ENCODE assay signal across 8 mouse cellular contexts in genomic region chr8:119838100-119838982, GRCm38 (mm10). TPM values are rescaled to one million over a fixed set of nuclear protein-coding genes. Genes with fewer than 3 reads are reported as not detected.
DNase-seq lines count a peak whose midpoint lies in the region; ATAC-seq lines count a peak whose summit lies in the region.

No protein-coding gene starts in this region.

- no peaks in the 10 kb centered on the region for H3K27me3 ChIP-seq in heart, embryonic 12.5 days (replicated peaks)
- no peaks in the 10 kb centered on the region for H3K27me3 ChIP-seq in hindbrain, embryonic 14.5 days (ENCODE audit: control insufficient read depth, insufficient read depth, low read length)

- peak overlapping the region; percentile 67 for H3K4me3 ChIP-seq in heart, embryonic 12.5 days
- peak overlapping the region; percentile 78 for H3K4me3 ChIP-seq in hindbrain, embryonic 14.5 days (replicated peaks; ENCODE audit: low read length)
- H3K4me3 ChIP-seq in macrophage (ENCODE audit: inconsistent target), result peak overlapping the region; percentile 99

- DNase-seq in heart, postnatal 4 days, result no peak
- DNase-seq in T-cell, adult 2 months (ENCODE audit: low spot score), result peak; percentile 63
- DNase-seq in hindbrain, embryonic 14.5 days (ENCODE audit: low spot score), result no peak
- no peak for DNase-seq in layer of hippocampus, adult 8-10 months (ENCODE audit: low spot score in 2 of 2)
- no peak for DNase-seq in frontal cortex, postnatal 25 days (ENCODE audit: low spot score in 2 of 2)

- H3K9ac ChIP-seq in heart, embryonic 12.5 days, result 0 out of 2 replicates have a peak overlapping the region, but pooled peaks have one; percentile 50
- H3K9ac ChIP-seq in hindbrain, embryonic 14.5 days, result peak overlapping the region; percentile 86

- H3K9me3 ChIP-seq in heart, embryonic 12.5 days (replicated peaks), result no peaks in the 10 kb centered on the region
- no peaks in the 10 kb centered on the region for H3K9me3 ChIP-seq in hindbrain, embryonic 14.5 days (ENCODE audit: control insufficient read depth, low read length)

- H3K36me3 ChIP-seq in heart, embryonic 12.5 days, result peaks cover 4% of the 10 kb centered on the region; the same call in 1 of the 2 replicates
- H3K36me3 ChIP-seq in hindbrain, embryonic 14.5 days (replicated peaks; ENCODE audit: control insufficient read depth, insufficient read depth), result 0 out of 2 replicates have a peak, but pooled peaks cover 5% of the 10 kb centered on the region
- peaks cover 12% of the 10 kb centered on the region for H3K36me3 ChIP-seq in macrophage (ENCODE audit: inconsistent target)

- WGBS in heart, embryonic 12.5 days, result 68% methylated on average over 19 of the region's 19 CpGs
- WGBS in hindbrain, embryonic 14.5 days, result 49% methylated on average over 19 of the region's 19 CpGs
- 47% methylated on average over 16 of the region's 19 CpGs for WGBS in macrophage (ENCODE audit: missing documents)

- H3K27ac ChIP-seq in heart, embryonic 12.5 days (ENCODE audit: poor library complexity, severe bottlenecking), result peak overlapping the region; percentile 37
- peak overlapping the region; percentile 76; the same call in 1 of the 2 replicates for H3K27ac ChIP-seq in hindbrain, embryonic 14.5 days
- peak overlapping the region; percentile 94 for H3K27ac ChIP-seq in macrophage

- no peak for ATAC-seq in heart, embryonic 12.5 days (ENCODE audit: insufficient number of reproducible peaks, low FRiP score)
- no peak for ATAC-seq in hindbrain, embryonic 14.5 days (ENCODE audit: low FRiP score)
- no peak for ATAC-seq in frontal cortex, adult (ENCODE audit: low TSS enrichment)

- peak overlapping the region; percentile 88 for H3K4me2 ChIP-seq in heart, embryonic 12.5 days
- peak overlapping the region; percentile 84 for H3K4me2 ChIP-seq in hindbrain, embryonic 14.5 days (replicated peaks)

- H3K4me1 ChIP-seq in heart, embryonic 12.5 days (replicated peaks), result peaks cover 39% of the 10 kb centered on the region
- peaks cover 46% of the 10 kb centered on the region for H3K4me1 ChIP-seq in hindbrain, embryonic 14.5 days (replicated peaks; ENCODE audit: control insufficient read depth, insufficient read depth, low read length)

- peaks cover 70% of the 10 kb centered on the region for H3K79me2 ChIP-seq in macrophage (ENCODE audit: inconsistent target)

RNA-seq across cellular contexts. Expression of gene Cotl1, which starts 2.0 kb away (rescaled TPM):
- polyA plus RNA-seq in heart, embryonic 12.5 days (2016; fragmentation: Nextera tagmentation; extraction: Ambion mirVana), result 40.6 and 54.2 TPM in 2 replicates
- total RNA-seq in heart, postnatal 4 days (2021), result 10 to 100 TPM; 51.5 to 56.0 TPM
- polyA plus RNA-seq in hindbrain, embryonic 14.5 days (2014; fragmentation: Nextera tagmentation; extraction: Ambion mirVana), result 238 and 309 TPM in 2 replicates
- total RNA-seq in macrophage (2018; cell fraction: chromatin; rRNA removed), result 100 to 1,000 TPM in 1 of 26 experiments, 10 to 100 TPM in 24, 1 to 10 TPM in 1; 9.6 to 147 (median 49.2) TPM
- 100 to 1,000 TPM; 588 to 806 (median 705) TPM for total RNA-seq in macrophage (2018; cell fraction: cytosol; rRNA removed)
- 100 to 1,000 TPM in 24 of 26 experiments, 10 to 100 TPM in 2; 50.1 to 383 (median 147) TPM for total RNA-seq in macrophage (2018; cell fraction: nucleus; rRNA removed)
- polyA plus RNA-seq in macrophage (2018), result 407 to 941 TPM (median 598 TPM) in 3 replicates
- 100 to 1,000 TPM; 119 to 176 (median 137) TPM for total RNA-seq in layer of hippocampus, adult 8-10 months (2022)

RNA-seq across cellular contexts. Expression of gene Klhl36, which starts 23.7 kb away (rescaled TPM):
- 10.3 and 12.5 TPM in 2 replicates for polyA plus RNA-seq in heart, embryonic 12.5 days (2016; fragmentation: Nextera tagmentation; extraction: Ambion mirVana)
- 1 to 10 TPM; 4.7 to 4.8 TPM for total RNA-seq in heart, postnatal 4 days (2021)
- 15.1 and 19.1 TPM in 2 replicates for polyA plus RNA-seq in hindbrain, embryonic 14.5 days (2014; fragmentation: Nextera tagmentation; extraction: Ambion mirVana)
- 10 to 100 TPM in 7 of 26 experiments, 1 to 10 TPM in 18, under 1 TPM in 1; 0.70 to 12.8 (median 6.1) TPM for total RNA-seq in macrophage (2018; cell fraction: chromatin; rRNA removed)
- 1 to 10 TPM; 1.8 to 9.2 (median 6.8) TPM for total RNA-seq in macrophage (2018; cell fraction: cytosol; rRNA removed)
- total RNA-seq in macrophage (2018; cell fraction: nucleus; rRNA removed), result 1 to 10 TPM in 25 of 26 experiments, under 1 TPM in 1; 0.93 to 9.8 (median 5.3) TPM
- 2.8 to 6.7 TPM (median 5.1 TPM) in 3 replicates for polyA plus RNA-seq in macrophage (2018)
- total RNA-seq in layer of hippocampus, adult 8-10 months (2022), result 1 to 10 TPM; 7.0 to 9.4 (median 7.3) TPM

Comparison
In these comparisons a context has a peak if more than half of its experiments do, and no peak if none do; other contexts are left out.
1. H3K27ac ChIP-seq: peak in every context shown above with its lines; median percentile 94 in macrophage; 76 in hindbrain, embryonic 14.5 days; 37 in heart, embryonic 12.5 days.